In genomic region chr15:77412695-77413094, GRCm38 (mm10) we compare ENCODE assay signal across 18 mouse cellular contexts. TPM values are rescaled to one million over a fixed set of nuclear protein-coding genes. Genes with fewer than 3 reads are reported as not detected.
DNase-seq lines count a peak whose midpoint lies in the region; ATAC-seq and TF ChIP-seq lines count a peak whose summit lies in the region.
"Not testable (repeated sequence)": the region's sequence is repeated elsewhere in the genome, so short reads cannot be mapped to it uniquely, and the experiment has no call there.
"Had no signal": no experiment of that assay in that cellular context is flagged by ENCODE, and none has a peak within 500 bp of the region (broad histone marks: within the 10 kb centered on the region; RNA-seq: fewer than 3 reads in every experiment).

No protein-coding gene starts in this region.

- not testable (repeated sequence) for TF ChIP-seq POLR2A in cerebellum, adult 2 months (IDR thresholded peaks at IDR 0.05; ENCODE audit: borderline replicate concordance, insufficient read depth, low read length)

- H3K4me3 ChIP-seq in E14TG2a.4 (replicated peaks; ENCODE audit: low read length); cerebellum, adult 2 months (replicated peaks; ENCODE audit: insufficient read depth, low read depth, low read length); forebrain, postnatal 0 days (ENCODE audit: low read depth, low read length); hindbrain, postnatal 0 days (ENCODE audit: low read length); layer of hippocampus, adult 2 months; neural tube, embryonic 11.5 days (ENCODE audit: low read depth, low read length): not testable (repeated sequence)

- H3K27ac ChIP-seq in cerebellum, adult 2 months (ENCODE audit: insufficient read depth, low read length); forebrain, postnatal 0 days (ENCODE audit: low read depth, low read length); hindbrain, postnatal 0 days; layer of hippocampus, adult 2 months; neural tube, embryonic 11.5 days (ENCODE audit: low read depth, low read length): not testable (repeated sequence)

- TF ChIP-seq CTCF in E14TG2a.4 (conservative IDR thresholded peaks at IDR 0.05; ENCODE audit: low read length): peak; percentile 33
- TF ChIP-seq CTCF in cerebellum, adult 2 months (IDR thresholded peaks at IDR 0.05; ENCODE audit: borderline replicate concordance, insufficient read depth, low read depth, low read length): peak; percentile 31; the same call in 1 of the 2 replicates
- TF ChIP-seq CTCF in forebrain, postnatal 0 days (IDR thresholded peaks at IDR 0.05; ENCODE audit: low read depth): peak; percentile 47
- peak; percentile 50 for TF ChIP-seq CTCF in hindbrain, postnatal 0 days (IDR thresholded peaks at IDR 0.05; ENCODE audit: low read depth)
- TF ChIP-seq CTCF in layer of hippocampus, adult 2 months (conservative IDR thresholded peaks at IDR 0.05): peak; percentile 67

- H3K9ac ChIP-seq in forebrain, postnatal 0 days; hindbrain, postnatal 0 days (replicated peaks; ENCODE audit: low read length); neural tube, embryonic 11.5 days (ENCODE audit: low read length): not testable (repeated sequence)

- not testable (repeated sequence) for H3K36me3 ChIP-seq in E14TG2a.4 (ENCODE audit: insufficient read depth, low read length); forebrain, postnatal 0 days (ENCODE audit: insufficient read depth); hindbrain, postnatal 0 days (ENCODE audit: insufficient read depth, low read length); neural tube, embryonic 11.5 days (ENCODE audit: control insufficient read depth, insufficient read depth, low read length)

- not testable (repeated sequence) for DNase-seq in cerebellum, adult 2 months; forebrain, postnatal 0 days; hindbrain, postnatal 0 days (ENCODE audit: low spot score); layer of hippocampus, adult 2 months (ENCODE audit: low spot score in 2 of 2)
- peak; percentile 5 for DNase-seq in lung, postnatal 36 days
- DNase-seq in neural tube, embryonic 11.5 days (ENCODE audit: low spot score): peak; percentile 23

- ATAC-seq in forebrain, postnatal 0 days; hindbrain, postnatal 0 days; neural tube, embryonic 11.5 days (ENCODE audit: insufficient read depth, low FRiP score, low TSS enrichment): not testable (repeated sequence)

- 28% methylated on average over 4 of the region's 4 CpGs for WGBS in cerebellum, adult 2 months
- 31% methylated on average over 4 of the region's 4 CpGs for whole genome bisulfite sequencing in forebrain, postnatal 0 days
- WGBS in hindbrain, postnatal 0 days: 34% methylated on average over 4 of the region's 4 CpGs
- 43% methylated on average over 4 of the region's 4 CpGs for WGBS in neural tube, embryonic 11.5 days

- H3K4me2 ChIP-seq in forebrain, postnatal 0 days (ENCODE audit: low read depth); hindbrain, postnatal 0 days (ENCODE audit: low read depth, low read length); neural tube, embryonic 11.5 days (ENCODE audit: low read depth): not testable (repeated sequence)

- not testable (repeated sequence) for H3K9me3 ChIP-seq in E14TG2a.4 (ENCODE audit: low read length); forebrain, postnatal 0 days (ENCODE audit: low read length); hindbrain, postnatal 0 days (ENCODE audit: low read length); neural tube, embryonic 11.5 days (ENCODE audit: control insufficient read depth, low read length)

- H3K4me1 ChIP-seq in E14TG2a.4 (replicated peaks; ENCODE audit: low read depth, low read length); cerebellum, adult 2 months (ENCODE audit: control insufficient read depth, insufficient read depth, low read length); forebrain, postnatal 0 days (ENCODE audit: insufficient read depth); hindbrain, postnatal 0 days (ENCODE audit: insufficient read depth, low read length); neural tube, embryonic 11.5 days (ENCODE audit: control insufficient read depth, insufficient read depth, low read length): not testable (repeated sequence)

- H3K27me3 ChIP-seq in E14TG2a.4 (ENCODE audit: insufficient read depth, low read length); cerebellum, adult 2 months (ENCODE audit: control insufficient read depth, insufficient read depth, low read length); forebrain, postnatal 0 days (ENCODE audit: insufficient read depth, low read length); hindbrain, postnatal 0 days (ENCODE audit: insufficient read depth, low read length); neural tube, embryonic 11.5 days (ENCODE audit: control insufficient read depth, insufficient read depth, low read length): not testable (repeated sequence)

RNA-seq across cellular contexts. Expression of gene Apol9a, which starts 1.8 kb away (rescaled TPM):
- 0.59 and 1.0 TPM in 2 replicates for polyA plus RNA-seq in cerebellum, adult 2 months (2012; rRNA removed)
- 6.6 TPM in 1 of 2 replicates, not detected in the other for total RNA-seq in forebrain, postnatal 0 days (2014; rRNA removed)
- polyA plus RNA-seq in forebrain, postnatal 0 days (2015; fragmentation: Nextera tagmentation; extraction: Ambion mirVana): 0.55 and 0.99 TPM in 2 replicates
- 0.43 and 7.8 TPM in 2 replicates for total RNA-seq in hindbrain, postnatal 0 days (2014; rRNA removed)
- 1.0 and 1.2 TPM in 2 replicates for polyA plus RNA-seq in hindbrain, postnatal 0 days (2015; fragmentation: Nextera tagmentation; extraction: Ambion mirVana)
- not detected for total RNA-seq in layer of hippocampus, adult 2 months (2021)
- polyA plus RNA-seq in neural tube, embryonic 11.5 days (2014; fragmentation: Nextera tagmentation; extraction: Ambion mirVana): not detected in 2 replicates
- polyA plus RNA-seq: embryonic facial prominence, embryonic 13.5 days; hindbrain, embryonic 13.5 days; limb, embryonic 13.5 days; liver, embryonic 16.5 days had no signal

RNA-seq across cellular contexts. Expression of gene Apol7a, which starts 13.8 kb away (rescaled TPM):
- 0.06 and 0.07 TPM in 2 replicates for polyA plus RNA-seq in cerebellum, adult 2 months (2012; rRNA removed)
- total RNA-seq in forebrain, postnatal 0 days (2014; rRNA removed): not detected in 2 replicates
- polyA plus RNA-seq in forebrain, postnatal 0 days (2015; fragmentation: Nextera tagmentation; extraction: Ambion mirVana): not detected in 2 replicates
- not detected in 2 replicates for total RNA-seq in hindbrain, postnatal 0 days (2014; rRNA removed)
- not detected in 2 replicates for polyA plus RNA-seq in hindbrain, postnatal 0 days (2015; fragmentation: Nextera tagmentation; extraction: Ambion mirVana)
- not detected for total RNA-seq in layer of hippocampus, adult 2 months (2021)
- not detected in 2 replicates for polyA plus RNA-seq in neural tube, embryonic 11.5 days (2014; fragmentation: Nextera tagmentation; extraction: Ambion mirVana)
- polyA plus RNA-seq: adrenal gland, adult 2 months; embryonic facial prominence, embryonic 13.5 days; hindbrain, embryonic 13.5 days; limb, embryonic 13.5 days; macrophage; midbrain, embryonic 15.5 days; neural tube, embryonic 12.5 days; thymus, postnatal 0 days had no signal

RNA-seq across cellular contexts. Expression of gene Apol7b, which starts 34.6 kb away (rescaled TPM):
- 0.13 TPM in 1 of 2 replicates, not detected in the other for polyA plus RNA-seq in cerebellum, adult 2 months (2012; rRNA removed)
- total RNA-seq in forebrain, postnatal 0 days (2014; rRNA removed): not detected in 2 replicates
- polyA plus RNA-seq in forebrain, postnatal 0 days (2015; fragmentation: Nextera tagmentation; extraction: Ambion mirVana): 0.13 TPM in 1 of 2 replicates, not detected in the other
- total RNA-seq in hindbrain, postnatal 0 days (2014; rRNA removed): not detected in 2 replicates
- not detected in 2 replicates for polyA plus RNA-seq in hindbrain, postnatal 0 days (2015; fragmentation: Nextera tagmentation; extraction: Ambion mirVana)
- total RNA-seq in layer of hippocampus, adult 2 months (2021): not detected
- not detected in 2 replicates for polyA plus RNA-seq in neural tube, embryonic 11.5 days (2014; fragmentation: Nextera tagmentation; extraction: Ambion mirVana)
- total RNA-seq: adrenal gland, adult 2 months; layer of hippocampus, postnatal 10 days had no signal
- polyA plus RNA-seq: adrenal gland, adult 2 months; embryonic facial prominence, embryonic 13.5 days; heart, embryonic 16.5 days; hindbrain, embryonic 13.5 days; liver, embryonic 16.5 days; macrophage; midbrain, embryonic 15.5 days; neural tube, embryonic 12.5 days had no signal
